In genomic region chr4:49467360-49467759, GRCm38 (mm10) we compare ENCODE assay signal across 29 mouse cellular contexts. TPM values are rescaled to one million over a fixed set of nuclear protein-coding genes. Genes with fewer than 3 reads are reported as not detected.
DNase-seq lines count a peak whose midpoint lies in the region; ATAC-seq lines count a peak whose summit lies in the region.
"Had no signal": no experiment of that assay in that cellular context is flagged by ENCODE, and none has a peak within 500 bp of the region (broad histone marks: within the 10 kb centered on the region; RNA-seq: fewer than 3 reads in every experiment).

No protein-coding gene starts in this region.

- H3K9me3 ChIP-seq in liver, embryonic 13.5 days (replicated peaks): no peaks in the 10 kb centered on the region
- no peaks in the 10 kb centered on the region for H3K9me3 ChIP-seq in hindbrain, embryonic 16.5 days (ENCODE audit: control insufficient read depth, low read length)
- H3K9me3 ChIP-seq: heart, embryonic 15.5 days; limb, embryonic 13.5 days; midbrain, embryonic 12.5 days; neural tube, embryonic 12.5 days had no signal

- H3K27me3 ChIP-seq in liver, embryonic 13.5 days: no peaks in the 10 kb centered on the region
- no peaks in the 10 kb centered on the region for H3K27me3 ChIP-seq in hindbrain, embryonic 16.5 days (replicated peaks; ENCODE audit: control insufficient read depth, insufficient read depth, low read length)
- H3K27me3 ChIP-seq: heart, embryonic 15.5 days; limb, embryonic 13.5 days; midbrain, embryonic 12.5 days; neural tube, embryonic 12.5 days had no signal

- no peak overlapping the region for H3K9ac ChIP-seq in liver, embryonic 13.5 days
- H3K9ac ChIP-seq in hindbrain, embryonic 16.5 days (ENCODE audit: low read depth, low read length): no peak overlapping the region
- H3K9ac ChIP-seq: heart, embryonic 15.5 days; hindbrain, embryonic 14.5 days; limb, embryonic 13.5 days; midbrain, embryonic 12.5 days; neural tube, embryonic 12.5 days had no signal

- ATAC-seq in liver, embryonic 13.5 days (ENCODE audit: low read depth): 0 out of 2 replicates have a peak, but pooled peaks have one; percentile 23
- no peak for ATAC-seq in hindbrain, embryonic 16.5 days

- whole genome bisulfite sequencing in liver, embryonic 13.5 days (ENCODE audit: insufficient replicate concordance): 81% methylated on average over 6 of the region's 6 CpGs
- 95% methylated on average over 6 of the region's 6 CpGs for WGBS in hindbrain, embryonic 16.5 days

- H3K27ac ChIP-seq in liver, embryonic 13.5 days: no peak overlapping the region
- no peak overlapping the region for H3K27ac ChIP-seq in hindbrain, embryonic 16.5 days (ENCODE audit: low read depth, low read length)
- H3K27ac ChIP-seq: heart, embryonic 15.5 days; hindbrain, embryonic 14.5 days; limb, embryonic 13.5 days; midbrain, embryonic 12.5 days; neural tube, embryonic 12.5 days had no signal

- 0 out of 2 replicates have a peak, but pooled peaks cover 3% of the 10 kb centered on the region for H3K36me3 ChIP-seq in liver, embryonic 13.5 days
- H3K36me3 ChIP-seq in hindbrain, embryonic 16.5 days (ENCODE audit: control insufficient read depth, insufficient read depth, low read length): no peaks in the 10 kb centered on the region
- H3K36me3 ChIP-seq: heart, embryonic 15.5 days; limb, embryonic 13.5 days; midbrain, embryonic 12.5 days; neural tube, embryonic 12.5 days had no signal

- no peaks in the 10 kb centered on the region for H3K4me1 ChIP-seq in liver, embryonic 13.5 days (replicated peaks)
- H3K4me1 ChIP-seq in hindbrain, embryonic 16.5 days (ENCODE audit: control insufficient read depth, insufficient read depth, low read depth, low read length): no peaks in the 10 kb centered on the region
- H3K4me1 ChIP-seq: heart, embryonic 15.5 days; limb, embryonic 13.5 days; midbrain, embryonic 12.5 days; neural tube, embryonic 12.5 days had no signal

- H3K4me3 ChIP-seq in liver, embryonic 13.5 days (replicated peaks): no peak overlapping the region
- H3K4me3 ChIP-seq in hindbrain, embryonic 16.5 days (ENCODE audit: low read length): no peak overlapping the region
- H3K4me3 ChIP-seq: heart, embryonic 15.5 days; limb, embryonic 13.5 days; midbrain, embryonic 12.5 days; neural tube, embryonic 12.5 days had no signal

- no peak overlapping the region for H3K4me2 ChIP-seq in liver, embryonic 13.5 days
- no peak overlapping the region for H3K4me2 ChIP-seq in hindbrain, embryonic 16.5 days (ENCODE audit: low read length)
- H3K4me2 ChIP-seq: heart, embryonic 15.5 days; hindbrain, embryonic 14.5 days; limb, embryonic 13.5 days; midbrain, embryonic 12.5 days; neural tube, embryonic 12.5 days had no signal

- no peak for DNase-seq in liver, embryonic 13.5 days
- DNase-seq in liver: no peak
- DNase-seq in ES-CJ7 (ENCODE audit: low read depth, low spot score): peak; percentile 69
- peak; percentile 50 for DNase-seq in WW6 (ENCODE audit: low read depth, low spot score)
- no peak for DNase-seq in cerebellum, postnatal 4 days (ENCODE audit: low spot score in 2 of 2)
- DNase-seq in adrenal gland, adult 8-10 months: no peak
- DNase-seq: adrenal gland, postnatal 36 days; cerebellum, adult 9-11 months; gastrocnemius, postnatal 25 days; heart, postnatal 4 days; kidney, adult 9 months; kidney, postnatal 14 days; lung, adult 18-20 months; lung, postnatal 10 days; right cerebral cortex, postnatal 25 days; thymus, postnatal 14 days had no signal

RNA-seq across cellular contexts. Expression of gene Acnat1, which starts 6.4 kb away (rescaled TPM):
- 0.24 and 0.52 TPM in 2 replicates for polyA plus RNA-seq in liver, embryonic 13.5 days (2015; fragmentation: Nextera tagmentation; extraction: Ambion mirVana)
- 1 to 10 TPM; 1.5 to 2.5 (median 2.2) TPM for total RNA-seq in adrenal gland, adult 8-10 months (2022)
- polyA plus RNA-seq in hindbrain, embryonic 16.5 days (2015; fragmentation: Nextera tagmentation; extraction: Ambion mirVana): not detected in 2 replicates
- total RNA-seq: gastrocnemius, postnatal 25 days; heart, postnatal 4 days; layer of hippocampus, adult 18-20 months had no signal
- polyA plus RNA-seq: C2C12; embryonic facial prominence, embryonic 11.5 days; forebrain, embryonic 11.5 days; heart, embryonic 15.5 days; hindbrain, embryonic 14.5 days; midbrain, embryonic 12.5 days; neural tube, embryonic 12.5 days; spleen, adult 2 months had no signal

RNA-seq across cellular contexts. Expression of gene Baat, which starts 39.0 kb away (rescaled TPM):
- polyA plus RNA-seq in liver, embryonic 13.5 days (2015; fragmentation: Nextera tagmentation; extraction: Ambion mirVana): 0.32 and 0.43 TPM in 2 replicates
- total RNA-seq in adrenal gland, adult 8-10 months (2022): under 1 TPM in 2 of 4 experiments, not detected in 2; 0.12 to 0.21 TPM
- not detected in 2 replicates for polyA plus RNA-seq in hindbrain, embryonic 16.5 days (2015; fragmentation: Nextera tagmentation; extraction: Ambion mirVana)
- polyA plus RNA-seq: embryonic facial prominence, embryonic 11.5 days; heart, embryonic 15.5 days; hindbrain, embryonic 14.5 days; intestine, embryonic 14.5 days; spleen, adult 2 months had no signal

RNA-seq across cellular contexts. Expression of gene Mrpl50, which starts 53.5 kb away (rescaled TPM):
- 57.8 and 74.2 TPM in 2 replicates for polyA plus RNA-seq in liver, embryonic 13.5 days (2015; fragmentation: Nextera tagmentation; extraction: Ambion mirVana)
- 10 to 100 TPM; 37.9 to 46.9 (median 40.0) TPM for total RNA-seq in adrenal gland, adult 8-10 months (2022)
- polyA plus RNA-seq in hindbrain, embryonic 16.5 days (2015; fragmentation: Nextera tagmentation; extraction: Ambion mirVana): 74.3 and 76.5 TPM in 2 replicates

RNA-seq across cellular contexts. Expression of gene Zfp189, which starts 53.6 kb away (rescaled TPM):
- 3.0 and 4.2 TPM in 2 replicates for polyA plus RNA-seq in liver, embryonic 13.5 days (2015; fragmentation: Nextera tagmentation; extraction: Ambion mirVana)
- total RNA-seq in adrenal gland, adult 8-10 months (2022): 1 to 10 TPM; 6.2 to 7.7 (median 6.2) TPM
- polyA plus RNA-seq in hindbrain, embryonic 16.5 days (2015; fragmentation: Nextera tagmentation; extraction: Ambion mirVana): 12.2 and 12.4 TPM in 2 replicates

RNA-seq across cellular contexts. Expression of gene Acnat2, which starts 59.4 kb away (rescaled TPM):
- 0.36 and 0.43 TPM in 2 replicates for polyA plus RNA-seq in liver, embryonic 13.5 days (2015; fragmentation: Nextera tagmentation; extraction: Ambion mirVana)
- total RNA-seq in adrenal gland, adult 8-10 months (2022): under 1 TPM in 1 of 4 experiments, not detected in 3; 0.52 TPM
- not detected in 2 replicates for polyA plus RNA-seq in hindbrain, embryonic 16.5 days (2015; fragmentation: Nextera tagmentation; extraction: Ambion mirVana)
- total RNA-seq: adrenal gland, postnatal 36 days; gastrocnemius, postnatal 25 days; heart, postnatal 4 days; layer of hippocampus, adult 18-20 months; left cerebral cortex, postnatal 25 days had no signal
- polyA plus RNA-seq: C2C12; embryonic facial prominence, embryonic 11.5 days; forebrain, embryonic 11.5 days; heart, embryonic 15.5 days; hindbrain, embryonic 14.5 days; intestine, embryonic 14.5 days; limb, embryonic 13.5 days; midbrain, embryonic 12.5 days; neural tube, embryonic 12.5 days; spleen, adult 2 months had no signal

Comparison
In these comparisons a context has a peak if more than half of its experiments do, and no peak if none do; other contexts are left out.
1. DNase-seq: peak in ES-CJ7 (single experiment) and WW6 (single experiment); none in liver, embryonic 13.5 days (single experiment), liver (single experiment), cerebellum, postnatal 4 days (0 of 2) and adrenal gland, adult 8-10 months (single experiment).